Comparison of ENCODE assay signal across 14 mouse cellular contexts in the genomic region with DNA sequence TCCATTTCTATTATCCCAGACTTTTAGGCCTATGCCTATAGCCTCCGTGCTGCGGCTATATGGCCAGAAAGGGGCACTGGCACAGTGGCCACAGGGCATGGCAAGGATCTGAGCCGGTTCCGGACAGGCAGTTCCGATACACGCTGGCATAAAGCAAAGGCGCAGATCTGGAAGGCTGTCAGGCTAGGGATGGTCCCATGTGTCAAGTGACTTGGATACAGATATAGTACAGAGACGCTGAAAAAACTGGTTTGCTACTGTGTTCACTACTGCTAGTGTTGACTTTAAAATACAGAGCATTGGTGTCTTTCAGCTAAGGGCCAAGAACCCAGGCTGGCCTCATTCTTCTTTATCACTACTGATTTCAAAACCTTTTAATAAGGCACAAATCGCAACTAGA. TPM values are rescaled to one million over a fixed set of nuclear protein-coding genes. Genes with fewer than 3 reads are reported as not detected.
A peak's percentile ranks its signal among the peaks of the same experiment; 100 is the strongest.
DNase-seq lines count a peak whose midpoint lies in the region; ATAC-seq and TF ChIP-seq lines count a peak whose summit lies in the region.
"Had no signal": no experiment of that assay in that cellular context is flagged by ENCODE, and none has a peak within 500 bp of the region (broad histone marks: within the 10 kb centered on the region; RNA-seq: fewer than 3 reads in every experiment).

No protein-coding gene starts in this region.

- H3K9me3 ChIP-seq in forebrain, embryonic 13.5 days (replicated peaks) = no peaks in the 10 kb centered on the region
- no peaks in the 10 kb centered on the region for H3K9me3 ChIP-seq in forebrain, postnatal 0 days (ENCODE audit: low read length)
- no peaks in the 10 kb centered on the region for H3K9me3 ChIP-seq in midbrain, embryonic 11.5 days (ENCODE audit: control insufficient read depth, low read length)
- H3K9me3 ChIP-seq in midbrain, embryonic 10.5 days (replicated peaks) = no peaks in the 10 kb centered on the region
- H3K9me3 ChIP-seq in heart, embryonic 14.5 days (ENCODE audit: control insufficient read depth, low read length) = no peaks in the 10 kb centered on the region
- no peaks in the 10 kb centered on the region for H3K9me3 ChIP-seq in liver, postnatal 0 days (ENCODE audit: low read length)
- H3K9me3 ChIP-seq: hindbrain, embryonic 10.5 days had no signal

- H3K27me3 ChIP-seq in forebrain, embryonic 13.5 days = no peaks in the 10 kb centered on the region
- no peaks in the 10 kb centered on the region for H3K27me3 ChIP-seq in forebrain, postnatal 0 days (ENCODE audit: insufficient read depth, low read length)
- no peaks in the 10 kb centered on the region for H3K27me3 ChIP-seq in midbrain, embryonic 11.5 days (ENCODE audit: control insufficient read depth, insufficient read depth, low read length)
- no peaks in the 10 kb centered on the region for H3K27me3 ChIP-seq in midbrain, embryonic 10.5 days (ENCODE audit: low read depth, poor library complexity, severe bottlenecking)
- no peaks in the 10 kb centered on the region for H3K27me3 ChIP-seq in heart, embryonic 14.5 days (ENCODE audit: control insufficient read depth, insufficient read depth, low read length)
- H3K27me3 ChIP-seq in liver, postnatal 0 days (ENCODE audit: insufficient read depth, low read length) = no peaks in the 10 kb centered on the region
- H3K27me3 ChIP-seq in thymus, adult 2 months (ENCODE audit: control insufficient read depth, insufficient read depth, low read length) = no peaks in the 10 kb centered on the region

- TF ChIP-seq POLR2A in thymus, adult 2 months (IDR thresholded peaks at IDR 0.05; ENCODE audit: control insufficient read depth, extremely low read depth, insufficient read depth, low read length, poor library complexity) = no peak

- no peak overlapping the region for H3K4me2 ChIP-seq in forebrain, embryonic 13.5 days
- H3K4me2 ChIP-seq in forebrain, postnatal 0 days (ENCODE audit: low read depth) = no peak overlapping the region
- H3K4me2 ChIP-seq in midbrain, embryonic 11.5 days = no peak overlapping the region
- H3K4me2 ChIP-seq in heart, embryonic 14.5 days (ENCODE audit: low read length) = no peak overlapping the region
- no peak overlapping the region for H3K4me2 ChIP-seq in liver, postnatal 0 days (ENCODE audit: low read depth, low read length)

- no peak for TF ChIP-seq CTCF in forebrain, postnatal 0 days (IDR thresholded peaks at IDR 0.05; ENCODE audit: low read depth)
- no peak for TF ChIP-seq CTCF in liver, postnatal 0 days (IDR thresholded peaks at IDR 0.05; ENCODE audit: low read depth)
- TF ChIP-seq CTCF in thymus, adult 2 months (IDR thresholded peaks at IDR 0.05; ENCODE audit: borderline replicate concordance, control insufficient read depth, extremely low read depth, insufficient read depth, low read length, poor library complexity) = no peak

- DNase-seq in forebrain, postnatal 0 days = no peak
- DNase-seq in midbrain, embryonic 11.5 days (ENCODE audit: low spot score, missing footprints) = no peak
- DNase-seq in midbrain, embryonic 10.5 days (ENCODE audit: low spot score) = no peak
- DNase-seq in liver, postnatal 0 days = no peak
- no peak for DNase-seq in thymus, adult 2 months
- no peak for DNase-seq in layer of hippocampus, adult 8-10 months (ENCODE audit: low spot score in 2 of 2)
- DNase-seq: B cell, adult 2 months; cerebellum, adult 11-12 months; right cerebral cortex, adult 18-20 months; thymus, adult 18-20 months had no signal

- H3K9ac ChIP-seq in forebrain, embryonic 13.5 days = no peak overlapping the region
- no peak overlapping the region for H3K9ac ChIP-seq in forebrain, postnatal 0 days
- H3K9ac ChIP-seq in midbrain, embryonic 11.5 days (ENCODE audit: low read length) = no peak overlapping the region
- H3K9ac ChIP-seq in heart, embryonic 14.5 days (ENCODE audit: low read length) = no peak overlapping the region
- no peak overlapping the region for H3K9ac ChIP-seq in liver, postnatal 0 days (replicated peaks)

- ATAC-seq in forebrain, embryonic 13.5 days = peak; percentile 32; the same call in 1 of the 2 replicates
- ATAC-seq in forebrain, postnatal 0 days = no peak
- ATAC-seq in midbrain, embryonic 11.5 days (ENCODE audit: low FRiP score) = 0 out of 2 replicates have a peak, but pooled peaks have one; percentile 25
- no peak for ATAC-seq in heart, embryonic 14.5 days (ENCODE audit: insufficient number of reproducible peaks, insufficient read depth, low FRiP score, low read depth)
- ATAC-seq in liver, postnatal 0 days = no peak

- no peak overlapping the region for H3K4me3 ChIP-seq in forebrain, embryonic 13.5 days
- no peak overlapping the region for H3K4me3 ChIP-seq in forebrain, postnatal 0 days (ENCODE audit: low read depth, low read length)
- no peak overlapping the region for H3K4me3 ChIP-seq in midbrain, embryonic 11.5 days (ENCODE audit: low read depth, low read length)
- no peak overlapping the region for H3K4me3 ChIP-seq in midbrain, embryonic 10.5 days
- H3K4me3 ChIP-seq in heart, embryonic 14.5 days (ENCODE audit: control insufficient read depth in 1 of 2, insufficient read depth in 1 of 2, low read depth in 1 of 2, low read length in 2 of 2) = no peak overlapping the region
- no peak overlapping the region for H3K4me3 ChIP-seq in liver, postnatal 0 days (ENCODE audit: low read depth, low read length)
- no peak overlapping the region for H3K4me3 ChIP-seq in thymus, adult 2 months (ENCODE audit: control insufficient read depth, insufficient read depth, low read length)
- H3K4me3 ChIP-seq: hindbrain, embryonic 10.5 days; left cerebral cortex, adult 2 months had no signal

- peaks cover 28% of the 10 kb centered on the region for H3K36me3 ChIP-seq in forebrain, embryonic 13.5 days (ENCODE audit: poor library complexity, severe bottlenecking)
- peaks cover 29% of the 10 kb centered on the region for H3K36me3 ChIP-seq in forebrain, postnatal 0 days (ENCODE audit: insufficient read depth)
- 0 out of 2 replicates have a peak, but pooled peaks cover 2% of the 10 kb centered on the region for H3K36me3 ChIP-seq in midbrain, embryonic 11.5 days (ENCODE audit: control insufficient read depth, insufficient read depth, low read length)
- H3K36me3 ChIP-seq in midbrain, embryonic 10.5 days = peaks cover 44% of the 10 kb centered on the region
- H3K36me3 ChIP-seq in heart, embryonic 14.5 days (ENCODE audit: control insufficient read depth, insufficient read depth, low read length) = peaks cover 49% of the 10 kb centered on the region
- peaks cover 16% of the 10 kb centered on the region; the same call in 1 of the 2 replicates for H3K36me3 ChIP-seq in liver, postnatal 0 days (replicated peaks; ENCODE audit: insufficient read depth, low read length)
- no peaks in the 10 kb centered on the region for H3K36me3 ChIP-seq in thymus, adult 2 months (ENCODE audit: control insufficient read depth, insufficient read depth, low read length)

- H3K27ac ChIP-seq in forebrain, embryonic 13.5 days = no peak overlapping the region
- no peak overlapping the region for H3K27ac ChIP-seq in forebrain, postnatal 0 days (ENCODE audit: low read depth, low read length)
- no peak overlapping the region for H3K27ac ChIP-seq in midbrain, embryonic 11.5 days (ENCODE audit: low read depth, low read length)
- H3K27ac ChIP-seq in midbrain, embryonic 10.5 days (replicated peaks) = no peak overlapping the region
- peak overlapping the region; percentile 73 to 74 for H3K27ac ChIP-seq in heart, embryonic 14.5 days (replicated peaks in 1 of 2; ENCODE audit: control insufficient read depth in 1 of 2, insufficient read depth in 1 of 2, low read depth in 2 of 2, low read length in 2 of 2)
- peak overlapping the region; percentile 51 for H3K27ac ChIP-seq in liver, postnatal 0 days (ENCODE audit: low read depth)
- H3K27ac ChIP-seq in thymus, adult 2 months (ENCODE audit: control insufficient read depth, insufficient read depth, low read length) = no peak overlapping the region
- H3K27ac ChIP-seq: left cerebral cortex, adult 2 months had no signal

- peaks cover 22% of the 10 kb centered on the region for H3K4me1 ChIP-seq in forebrain, embryonic 13.5 days
- H3K4me1 ChIP-seq in forebrain, postnatal 0 days (ENCODE audit: insufficient read depth) = peaks cover 7% of the 10 kb centered on the region; the same call in 1 of the 2 replicates
- no peaks in the 10 kb centered on the region for H3K4me1 ChIP-seq in midbrain, embryonic 11.5 days (ENCODE audit: control insufficient read depth, insufficient read depth, low read length)
- H3K4me1 ChIP-seq in midbrain, embryonic 10.5 days = peaks cover 35% of the 10 kb centered on the region
- peaks cover 33 to 40% of the 10 kb centered on the region in 2 experiments for H3K4me1 ChIP-seq in heart, embryonic 14.5 days (ENCODE audit: control insufficient read depth in 2 of 2, insufficient read depth in 2 of 2, low read length in 2 of 2)
- peaks cover 19% of the 10 kb centered on the region for H3K4me1 ChIP-seq in liver, postnatal 0 days (ENCODE audit: insufficient read depth)
- no peaks in the 10 kb centered on the region for H3K4me1 ChIP-seq in thymus, adult 2 months (replicated peaks; ENCODE audit: control insufficient read depth, insufficient read depth, low read length)

- no peak for TF ChIP-seq EP300 in liver, postnatal 0 days (IDR thresholded peaks at IDR 0.05; ENCODE audit: low read depth)

- WGBS in forebrain, embryonic 13.5 days = 88% methylated on average over 9 of the region's 9 CpGs
- 79% methylated on average over 9 of the region's 9 CpGs for WGBS in forebrain, postnatal 0 days
- 87% methylated on average over 9 of the region's 9 CpGs for WGBS in midbrain, embryonic 11.5 days
- 88% methylated on average over 9 of the region's 9 CpGs for WGBS in midbrain, embryonic 10.5 days
- WGBS in heart, embryonic 14.5 days = 52% methylated on average over 9 of the region's 9 CpGs
- 72% methylated on average over 9 of the region's 9 CpGs for WGBS in liver, postnatal 0 days (ENCODE audit: insufficient replicate concordance)
- 89% methylated on average over 9 of the region's 9 CpGs for WGBS in thymus, adult 2 months

RNA-seq across cellular contexts. Expression of a gene that starts 52.3 kb away (rescaled TPM):
- polyA plus RNA-seq in forebrain, embryonic 13.5 days (2015; fragmentation: Nextera tagmentation; extraction: Ambion mirVana) = 24.1 and 25.0 TPM in 2 replicates
- total RNA-seq in forebrain, postnatal 0 days (2014; rRNA removed) = 23.6 and 31.1 TPM in 2 replicates
- polyA plus RNA-seq in forebrain, postnatal 0 days (2015; fragmentation: Nextera tagmentation; extraction: Ambion mirVana) = 14.9 and 19.2 TPM in 2 replicates
- 42.7 and 46.6 TPM in 2 replicates for polyA plus RNA-seq in midbrain, embryonic 11.5 days (2014; fragmentation: Nextera tagmentation; extraction: Ambion mirVana)
- 37.8 and 42.4 TPM in 2 replicates for polyA plus RNA-seq in midbrain, embryonic 10.5 days (2016; fragmentation: Nextera tagmentation; extraction: Ambion mirVana)
- 22.6 and 23.9 TPM in 2 replicates for polyA plus RNA-seq in heart, embryonic 14.5 days (2014; fragmentation: Nextera tagmentation; extraction: Ambion mirVana)
- polyA plus RNA-seq in liver, postnatal 0 days (2015; fragmentation: Nextera tagmentation; extraction: Ambion mirVana) = 64.4 and 86.3 TPM in 2 replicates
- polyA plus RNA-seq in thymus, adult 2 months (2012; rRNA removed) = 3.6 and 4.0 TPM in 2 replicates
- 10 to 100 TPM; 13.3 to 21.1 (median 17.1) TPM for total RNA-seq in layer of hippocampus, adult 8-10 months (2022)

Comparison
In these comparisons a context has a peak if more than half of its experiments do, and no peak if none do; other contexts are left out.
1. ATAC-seq: peak in forebrain, embryonic 13.5 days (single experiment) and midbrain, embryonic 11.5 days (single experiment); none in forebrain, postnatal 0 days (single experiment), heart, embryonic 14.5 days (single experiment) and liver, postnatal 0 days (single experiment).
2. H3K27ac ChIP-seq: peak in heart, embryonic 14.5 days (2 of 2) and liver, postnatal 0 days (single experiment); none in forebrain, embryonic 13.5 days (single experiment), forebrain, postnatal 0 days (single experiment), midbrain, embryonic 11.5 days (single experiment), midbrain, embryonic 10.5 days (single experiment) and thymus, adult 2 months (single experiment).